Mouse (Mus musculus): ENCODE measurements at regions not wholly inside any gene's neighbourhood (a gene's known extent, or its start where the extent isn't known, plus 50 kb on each side); places are given as distances from the start of the nearest gene placed in this dataset.

DNA sequence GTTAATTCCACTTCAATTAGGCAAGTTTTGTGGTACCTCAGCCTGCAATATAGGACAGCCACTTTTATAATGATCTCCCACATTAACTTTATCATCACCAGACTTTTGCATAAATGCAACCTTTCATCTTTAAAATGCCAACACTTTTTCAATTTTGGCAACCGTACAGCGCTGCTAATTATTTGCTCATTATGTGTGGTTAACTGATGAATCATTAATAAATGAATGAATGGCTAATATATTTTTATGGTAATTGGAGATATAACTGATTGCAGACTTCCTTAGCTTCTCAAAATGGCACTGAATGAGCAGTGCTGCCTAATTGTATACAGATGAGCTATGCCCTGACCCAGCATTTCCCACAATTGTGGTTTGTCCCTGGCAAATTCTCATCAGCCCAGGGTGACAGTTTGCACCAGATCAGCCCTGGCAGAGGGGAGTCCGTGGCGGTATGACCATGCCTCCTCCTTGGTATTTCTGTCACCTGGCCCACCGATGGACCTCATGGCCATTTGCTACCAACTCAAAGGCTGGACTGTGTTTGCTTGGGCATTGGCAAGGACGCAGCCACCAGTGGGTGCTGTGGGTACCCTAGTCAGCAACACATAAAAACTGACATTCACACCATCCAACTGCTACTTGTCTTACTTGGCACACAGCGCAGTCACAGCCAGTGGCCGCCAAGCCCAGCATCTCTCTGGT lies 173.7 kb upstream of the Lmo4 start:
- DNase-seq (ENCODE audit: low read depth) = no peak

DNA sequence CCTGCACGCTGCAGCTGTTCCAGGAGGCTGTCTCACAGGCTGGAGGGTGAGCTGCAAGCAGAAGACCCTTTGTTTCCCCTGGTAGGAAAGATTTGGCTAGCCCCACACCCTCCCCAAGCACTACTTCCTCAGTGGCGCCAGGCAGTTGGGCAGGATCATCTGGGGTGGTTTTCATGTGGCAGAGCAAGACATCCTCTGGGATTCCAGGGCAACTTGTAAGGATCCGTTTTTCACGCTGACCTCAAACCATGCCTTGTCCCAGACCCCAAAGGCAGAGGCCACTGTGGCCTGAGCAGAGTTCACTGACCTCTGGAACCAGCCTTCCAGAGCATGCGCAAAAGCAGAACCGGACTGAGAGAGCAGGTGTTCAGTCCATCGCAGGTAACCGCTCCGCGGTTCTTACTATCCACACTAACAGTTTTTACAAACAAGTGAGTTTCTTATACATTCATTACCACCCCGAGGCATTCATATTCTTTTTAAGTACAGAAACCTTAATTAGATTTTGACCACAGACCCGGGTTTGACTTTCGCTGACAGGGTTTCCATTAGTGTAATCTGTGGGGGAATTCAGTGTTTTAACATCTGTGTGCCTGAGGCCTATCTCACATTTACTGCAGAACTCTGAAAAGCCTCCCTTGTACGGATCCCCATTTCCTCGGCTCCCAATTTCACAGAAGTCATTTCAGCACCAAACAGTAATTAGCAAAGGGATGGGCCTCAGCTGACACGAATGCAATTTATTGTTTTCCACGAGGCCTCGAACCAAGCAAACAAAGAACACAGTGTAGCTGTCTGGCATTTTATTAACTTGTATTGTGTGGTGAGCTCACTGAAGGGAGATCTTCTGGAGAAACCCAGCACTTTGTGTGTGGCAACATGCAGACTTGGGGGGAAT lies 172.9 kb upstream of the Lmo4 start:
- DNase-seq (ENCODE audit: low read depth) = no peak

DNA sequence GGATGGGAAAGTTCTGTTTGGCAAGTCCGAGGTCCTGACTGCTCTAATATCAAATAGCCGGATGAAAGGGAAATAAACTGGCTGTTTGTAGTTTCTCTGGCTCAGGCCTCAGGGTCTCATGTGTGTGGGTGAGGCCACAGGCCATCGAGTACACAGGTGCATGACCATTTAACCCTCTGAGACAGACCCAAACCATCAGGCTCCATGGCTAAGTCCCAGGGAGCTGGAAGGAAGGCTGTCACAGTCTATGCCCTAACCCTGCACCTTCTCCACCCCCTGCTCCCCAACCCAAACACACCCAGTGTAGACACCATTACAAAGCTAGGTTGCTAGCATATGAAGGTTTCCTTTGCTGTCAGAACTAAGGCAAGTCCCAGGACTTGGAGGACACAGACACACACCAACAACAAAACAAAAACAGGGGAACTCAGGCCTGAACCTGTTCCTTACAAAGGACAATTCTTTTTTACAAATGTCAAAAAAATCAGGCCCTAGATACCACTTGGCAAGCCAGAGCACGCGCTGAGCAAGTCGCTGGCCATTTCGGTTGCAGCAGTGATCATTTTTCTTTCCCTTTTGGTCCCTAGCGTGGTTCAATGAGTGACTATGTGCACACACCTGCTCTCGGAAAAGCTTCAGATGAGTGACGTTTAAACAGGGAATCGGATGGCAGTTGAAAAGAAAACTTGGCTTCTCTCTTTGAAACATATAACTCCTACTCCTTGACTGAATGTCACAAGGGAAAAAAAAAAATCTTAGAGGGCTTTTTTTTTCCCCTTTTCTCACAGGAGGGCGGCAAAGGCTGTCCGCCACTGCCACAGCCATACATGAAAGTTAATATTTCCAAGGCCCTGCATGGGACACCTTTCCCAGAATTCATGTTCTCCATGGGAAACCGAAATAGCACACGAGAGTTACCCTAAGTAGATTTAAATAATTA lies 171.7 kb upstream of the Lmo4 start:
- DNase-seq (ENCODE audit: low read depth) = no peak

- peak; percentile 59 for DNase-seq (ENCODE audit: low read depth)
Measured at GRCm38 (mm10) chr3:144375725-144376412, 170.8 kb upstream of the Lmo4 start.

- DNase-seq (ENCODE audit: low read depth) = no peak
Measured at GRCm38 (mm10) chr3:144368300-144368699, 163.3 kb upstream of the Lmo4 start.

GRCm38 (mm10) chr3:144367766-144368116 lies 162.7 kb upstream of the Lmo4 start:
- no peak for DNase-seq (ENCODE audit: low read depth)

DNA sequence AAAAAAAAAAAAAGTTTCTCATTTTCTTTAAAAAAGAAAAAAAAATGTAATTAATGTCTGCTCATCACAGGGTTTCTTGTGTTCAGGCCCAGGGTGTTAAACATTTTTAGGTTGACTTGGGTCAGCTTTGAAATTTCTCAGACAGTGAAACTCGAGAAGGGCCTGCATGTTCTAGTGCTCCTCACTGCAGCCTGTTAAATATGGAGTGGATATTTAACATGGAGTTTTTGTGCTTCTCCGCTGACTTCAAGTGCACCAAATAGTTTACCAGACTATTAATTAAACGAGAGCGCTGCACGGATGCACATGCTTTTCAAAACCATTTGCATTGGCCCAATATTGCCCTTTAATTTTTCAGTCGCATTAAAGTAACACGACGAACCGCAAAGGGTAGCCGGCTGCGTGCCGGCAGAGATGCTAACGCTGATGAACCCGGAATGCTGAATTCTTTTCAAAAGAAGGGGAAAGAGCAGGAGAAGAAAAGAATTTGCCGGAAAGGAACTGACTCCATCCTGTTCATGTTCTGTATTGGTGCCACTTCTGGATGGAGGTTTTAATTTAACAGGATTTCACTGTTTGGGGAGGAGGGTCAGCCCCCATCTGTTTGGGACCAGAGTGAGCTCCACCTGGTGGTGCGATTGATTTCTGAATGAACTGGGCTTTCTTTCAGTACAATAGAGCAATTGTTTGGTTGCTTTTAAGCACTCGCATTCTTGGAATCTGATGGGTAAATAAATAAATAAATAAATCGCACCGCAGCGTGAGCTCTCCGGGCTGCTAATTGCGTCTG lies 162.2 kb upstream of the Lmo4 start:
- no peak for DNase-seq (ENCODE audit: low read depth)

DNA sequence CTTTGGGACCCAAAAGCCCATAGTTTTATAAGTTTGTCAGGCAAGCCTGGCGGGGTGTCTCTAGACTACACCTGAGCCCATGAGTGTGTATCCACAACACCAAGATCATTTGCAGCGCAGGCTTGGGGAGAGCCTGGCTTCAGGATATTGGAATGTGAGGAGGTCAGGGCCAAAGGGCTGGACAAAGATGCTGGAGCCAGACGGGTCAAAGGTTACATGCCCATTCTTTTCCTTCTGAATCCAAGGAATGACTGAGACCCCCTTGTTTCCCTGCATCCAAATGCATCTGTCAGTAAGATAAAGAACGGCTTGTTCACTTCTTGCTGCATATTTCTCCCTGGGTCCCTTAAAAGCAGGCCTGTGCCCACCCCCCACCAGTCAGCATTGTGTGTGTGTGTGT lies 160.9 kb upstream of the Lmo4 start:
- no peak for DNase-seq (ENCODE audit: low read depth)

DNA sequence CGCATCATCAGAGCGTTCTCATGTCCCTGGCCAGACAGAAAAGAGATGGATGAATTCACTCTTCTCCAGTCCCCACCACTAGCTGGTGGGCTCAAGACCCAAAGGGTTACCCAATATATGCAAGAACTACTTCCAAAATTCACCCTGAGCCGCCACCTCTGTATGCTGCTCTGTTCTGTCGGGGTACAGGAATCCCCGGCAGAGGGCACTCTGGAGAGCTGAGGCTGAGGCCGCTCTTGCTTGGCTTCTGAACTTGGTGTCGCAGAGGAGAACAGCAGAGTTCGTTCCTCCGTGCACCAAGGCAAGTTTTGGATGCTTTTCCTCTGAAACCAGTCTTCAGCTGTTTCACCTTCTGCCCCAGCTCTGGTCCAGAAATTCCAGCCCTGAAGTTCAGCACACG lies 157.5 kb upstream of the Lmo4 start:
- peak; percentile 56 for DNase-seq (ENCODE audit: low read depth)

DNA sequence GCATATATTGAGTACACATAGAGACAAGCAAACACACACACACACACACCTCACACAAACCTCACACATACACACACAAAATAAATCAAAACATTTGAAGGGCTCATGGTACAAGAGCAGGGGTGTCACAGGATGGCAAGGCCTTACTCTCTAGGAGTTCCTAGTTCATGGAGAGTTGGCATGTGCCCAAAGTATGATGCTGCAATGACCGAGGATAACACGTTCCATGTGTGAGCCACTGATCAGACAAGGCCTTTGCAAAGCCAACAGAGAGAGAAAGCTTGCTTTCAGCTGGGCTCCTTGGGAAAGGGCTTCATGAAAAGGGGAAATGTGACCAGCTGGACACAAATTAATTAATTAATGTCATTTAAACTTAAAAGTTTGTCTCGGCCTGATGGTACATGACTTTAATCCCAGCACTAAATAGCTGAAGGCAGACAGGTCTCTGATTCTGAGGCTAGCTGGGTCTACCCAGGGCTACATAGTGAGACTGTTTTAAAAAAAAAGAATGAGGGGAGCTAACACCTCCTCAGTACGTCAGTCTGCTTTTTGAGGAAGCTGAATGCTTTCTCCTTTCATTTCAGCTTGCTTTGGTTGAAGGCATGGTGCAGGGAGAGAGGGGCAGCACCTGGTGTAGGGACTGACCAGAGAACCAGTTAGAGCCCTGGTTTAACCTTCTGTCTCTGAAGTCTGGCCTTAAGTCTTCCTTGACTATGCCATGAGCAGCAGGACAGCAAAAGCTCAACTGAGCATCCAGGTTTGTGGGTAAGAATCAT lies 156.4 kb upstream of the Lmo4 start:
- no peak for DNase-seq (ENCODE audit: low read depth)

DNA sequence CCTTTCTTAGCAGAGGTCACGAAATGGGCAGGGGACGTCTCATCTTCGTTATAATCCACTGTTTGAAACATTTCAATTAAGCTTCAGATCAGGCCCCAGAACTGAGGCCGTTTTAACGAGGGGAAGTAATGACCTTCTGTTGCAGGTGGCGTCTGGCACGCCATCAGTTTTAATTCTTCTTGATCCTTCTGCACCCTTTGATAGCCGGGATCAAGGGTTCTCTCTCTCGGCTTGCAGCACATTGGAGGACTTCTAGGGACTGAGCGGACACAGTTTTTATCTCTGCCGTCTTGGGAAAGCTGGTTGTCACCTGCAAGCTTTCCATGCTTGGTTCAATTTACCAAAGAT lies 151.9 kb upstream of the Lmo4 start:
- no peak for DNase-seq (ENCODE audit: low read depth)

- peak; percentile 55 for DNase-seq (ENCODE audit: low read depth)
Measured at GRCm38 (mm10) chr3:144356103-144356947, 151.3 kb upstream of the Lmo4 start.

GRCm38 (mm10) chr3:144352559-144352958 lies 147.5 kb upstream of the Lmo4 start:
- DNase-seq (ENCODE audit: low read depth) = peak; percentile 64

GRCm38 (mm10) chr3:144348431-144348830 lies 143.4 kb upstream of the Lmo4 start:
- no peak for DNase-seq (ENCODE audit: low read depth)

GRCm38 (mm10) chr3:144335237-144335636 lies 130.2 kb upstream of the Lmo4 start:
- no peak for DNase-seq (ENCODE audit: low read depth)

DNA sequence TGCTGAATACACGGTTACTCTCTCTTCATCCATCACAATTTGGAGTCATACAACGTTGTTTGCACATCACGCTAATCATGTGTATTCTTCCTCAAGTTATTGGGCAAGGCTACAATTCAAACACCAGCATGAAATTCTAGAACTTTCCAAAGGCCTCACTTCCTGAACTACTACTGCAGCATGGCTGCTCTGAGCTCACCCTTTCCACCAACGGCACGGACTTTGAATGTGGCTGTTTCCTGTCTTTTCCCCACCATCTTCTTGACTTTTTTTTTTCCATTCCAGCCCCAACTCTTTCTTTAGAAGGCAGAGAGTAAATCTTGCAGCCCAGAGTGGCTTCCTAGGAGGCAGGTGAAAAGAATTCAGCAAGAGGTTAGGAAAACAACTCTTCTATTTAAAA lies 129.2 kb upstream of the Lmo4 start:
- no peak for DNase-seq (ENCODE audit: low read depth)

GRCm38 (mm10) chr3:144332353-144332752 lies 127.3 kb upstream of the Lmo4 start:
- no peak for DNase-seq (ENCODE audit: low read depth)

GRCm38 (mm10) chr3:144329117-144329516 lies 124.1 kb upstream of the Lmo4 start:
- no peak for DNase-seq (ENCODE audit: low read depth)

DNA sequence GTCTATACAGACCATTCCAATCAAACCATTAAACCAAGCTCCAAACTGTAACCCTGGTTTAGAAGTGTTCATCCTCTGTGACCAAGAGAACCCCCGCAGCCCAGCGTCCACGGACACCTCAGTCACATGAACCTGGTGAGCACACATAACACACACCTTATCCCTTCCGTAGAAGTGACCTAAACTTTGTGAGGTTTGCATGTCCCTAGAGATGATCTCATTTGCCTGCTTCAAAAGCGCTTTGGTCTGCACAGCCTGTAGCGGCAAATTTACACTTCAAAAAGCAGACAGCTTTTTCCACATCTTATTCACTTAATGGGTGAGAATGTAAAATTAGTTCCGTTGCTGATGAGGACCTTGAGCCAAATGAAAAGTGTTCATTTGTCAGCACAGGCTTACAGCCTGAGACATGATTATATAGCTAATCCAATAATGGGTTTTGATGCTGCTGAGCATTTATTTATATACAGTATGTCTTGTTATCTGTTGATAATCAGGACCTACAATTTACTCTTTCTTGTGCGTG lies 122.3 kb upstream of the Lmo4 start:
- DNase-seq (ENCODE audit: low read depth) = no peak

All from 416B (cell line).